18 mouse cellular contexts compared by ENCODE assay signal in genomic region chr2:93170156-93170844, GRCm38 (mm10). TPM values are rescaled to one million over a fixed set of nuclear protein-coding genes. Genes with fewer than 3 reads are reported as not detected.
DNase-seq lines count a peak whose midpoint lies in the region; ATAC-seq and TF ChIP-seq lines count a peak whose summit lies in the region.
"Had no signal": no experiment of that assay in that cellular context is flagged by ENCODE, and none has a peak within 500 bp of the region (broad histone marks: within the 10 kb centered on the region; RNA-seq: fewer than 3 reads in every experiment).

No protein-coding gene starts in this region.

- no peak for ATAC-seq in intestine, embryonic 14.5 days (replicated peaks; ENCODE audit: low FRiP score, low TSS enrichment, low read depth)
- ATAC-seq in intestine, postnatal 0 days: no peak
- ATAC-seq in midbrain, embryonic 15.5 days (replicated peaks): no peak
- no peak for ATAC-seq in midbrain, embryonic 11.5 days (ENCODE audit: low FRiP score)
- ATAC-seq in forebrain, embryonic 16.5 days: peak; percentile 14; the same call in 1 of the 2 replicates
- no peak for ATAC-seq in neural tube, embryonic 14.5 days (ENCODE audit: low read depth)

- no peak for DNase-seq in intestine, embryonic 14.5 days (ENCODE audit: low spot score)
- DNase-seq in midbrain, embryonic 11.5 days (ENCODE audit: low spot score, missing footprints): no peak
- DNase-seq in spleen, adult 12 weeks (ENCODE audit: low spot score): no peak
- DNase-seq: adrenal gland, adult 2 months; gastrocnemius, postnatal 14 days; kidney, adult 11 months; liver, embryonic 13.5 days; lung, postnatal 36 days; thymus, adult 18-20 months; thymus, postnatal 4 days had no signal

- H3K27me3 ChIP-seq in intestine, embryonic 14.5 days (replicated peaks; ENCODE audit: control insufficient read depth, insufficient read depth, low read length): no peaks in the 10 kb centered on the region
- no peaks in the 10 kb centered on the region for H3K27me3 ChIP-seq in intestine, postnatal 0 days (replicated peaks; ENCODE audit: control insufficient read depth, insufficient read depth, low read length)
- no peaks in the 10 kb centered on the region for H3K27me3 ChIP-seq in midbrain, embryonic 15.5 days (replicated peaks)
- no peaks in the 10 kb centered on the region for H3K27me3 ChIP-seq in midbrain, embryonic 11.5 days (ENCODE audit: control insufficient read depth, insufficient read depth, low read length)
- H3K27me3 ChIP-seq in forebrain, embryonic 16.5 days (replicated peaks; ENCODE audit: control insufficient read depth, insufficient read depth, low read length): no peaks in the 10 kb centered on the region
- no peaks in the 10 kb centered on the region for H3K27me3 ChIP-seq in neural tube, embryonic 14.5 days (ENCODE audit: control insufficient read depth, insufficient read depth, low read length)
- H3K27me3 ChIP-seq: stomach, embryonic 15.5 days had no signal

- H3K4me2 ChIP-seq in intestine, embryonic 14.5 days (ENCODE audit: low read length): no peak overlapping the region
- H3K4me2 ChIP-seq in intestine, postnatal 0 days (replicated peaks; ENCODE audit: low read depth): no peak overlapping the region
- no peak overlapping the region for H3K4me2 ChIP-seq in midbrain, embryonic 15.5 days
- no peak overlapping the region for H3K4me2 ChIP-seq in midbrain, embryonic 11.5 days
- H3K4me2 ChIP-seq in forebrain, embryonic 16.5 days (ENCODE audit: low read length): no peak overlapping the region
- H3K4me2 ChIP-seq in neural tube, embryonic 14.5 days (ENCODE audit: low read depth, low read length): no peak overlapping the region
- H3K4me2 ChIP-seq: heart, embryonic 15.5 days; liver, embryonic 13.5 days; lung, embryonic 14.5 days; stomach, embryonic 15.5 days had no signal

- H3K27ac ChIP-seq in intestine, embryonic 14.5 days (ENCODE audit: low read depth): 0 out of 2 replicates have a peak overlapping the region, but pooled peaks have one; percentile 16
- no peak overlapping the region for H3K27ac ChIP-seq in intestine, postnatal 0 days (ENCODE audit: low read depth, low read length)
- peak overlapping the region; percentile 17; the same call in 1 of the 2 replicates for H3K27ac ChIP-seq in midbrain, embryonic 15.5 days
- no peak overlapping the region for H3K27ac ChIP-seq in midbrain, embryonic 11.5 days (ENCODE audit: low read depth, low read length)
- no peak overlapping the region for H3K27ac ChIP-seq in forebrain, embryonic 16.5 days (ENCODE audit: low read length)
- H3K27ac ChIP-seq in neural tube, embryonic 14.5 days (ENCODE audit: low read depth, low read length): peak overlapping the region; percentile 19; the same call in 1 of the 2 replicates
- H3K27ac ChIP-seq: heart, embryonic 15.5 days; kidney, postnatal 0 days; liver, embryonic 13.5 days; stomach, embryonic 15.5 days had no signal

- no peak for TF ChIP-seq CTCF in intestine, postnatal 0 days (IDR thresholded peaks at IDR 0.05; ENCODE audit: low read depth)

- H3K4me1 ChIP-seq in intestine, embryonic 14.5 days (replicated peaks; ENCODE audit: control insufficient read depth, insufficient read depth, low read length): peaks cover 36% of the 10 kb centered on the region
- H3K4me1 ChIP-seq in intestine, postnatal 0 days (replicated peaks; ENCODE audit: control insufficient read depth, insufficient read depth, low read length): peaks cover 14% of the 10 kb centered on the region; the same call in 1 of the 2 replicates
- peaks cover 24% of the 10 kb centered on the region for H3K4me1 ChIP-seq in midbrain, embryonic 15.5 days
- H3K4me1 ChIP-seq in midbrain, embryonic 11.5 days (ENCODE audit: control insufficient read depth, insufficient read depth, low read length): peaks cover 25% of the 10 kb centered on the region
- H3K4me1 ChIP-seq in forebrain, embryonic 16.5 days (replicated peaks; ENCODE audit: control insufficient read depth, insufficient read depth, low read length): peaks cover 18% of the 10 kb centered on the region
- peaks cover 8% of the 10 kb centered on the region; the same call in 1 of the 2 replicates for H3K4me1 ChIP-seq in neural tube, embryonic 14.5 days (ENCODE audit: control insufficient read depth, insufficient read depth, low read length)

- no peaks in the 10 kb centered on the region for H3K36me3 ChIP-seq in intestine, embryonic 14.5 days (ENCODE audit: control insufficient read depth, insufficient read depth, low read length)
- H3K36me3 ChIP-seq in intestine, postnatal 0 days (ENCODE audit: control insufficient read depth, insufficient read depth): no peaks in the 10 kb centered on the region
- no peaks in the 10 kb centered on the region for H3K36me3 ChIP-seq in midbrain, embryonic 15.5 days (replicated peaks)
- H3K36me3 ChIP-seq in midbrain, embryonic 11.5 days (ENCODE audit: control insufficient read depth, insufficient read depth, low read length): no peaks in the 10 kb centered on the region
- H3K36me3 ChIP-seq in forebrain, embryonic 16.5 days (ENCODE audit: control insufficient read depth, insufficient read depth): no peaks in the 10 kb centered on the region
- H3K36me3 ChIP-seq in neural tube, embryonic 14.5 days (ENCODE audit: control insufficient read depth, insufficient read depth, low read length): no peaks in the 10 kb centered on the region
- H3K36me3 ChIP-seq: heart, embryonic 15.5 days; liver, embryonic 13.5 days; stomach, embryonic 15.5 days had no signal

- WGBS in intestine, embryonic 14.5 days: 52% methylated on average over 19 of the region's 19 CpGs
- WGBS in intestine, postnatal 0 days: 66% methylated on average over 19 of the region's 19 CpGs
- 77% methylated on average over 19 of the region's 19 CpGs for WGBS in midbrain, embryonic 15.5 days
- 77% methylated on average over 19 of the region's 19 CpGs for WGBS in midbrain, embryonic 11.5 days
- WGBS in forebrain, embryonic 16.5 days: 70% methylated on average over 19 of the region's 19 CpGs
- 69% methylated on average over 19 of the region's 19 CpGs for whole genome bisulfite sequencing in neural tube, embryonic 14.5 days

- H3K4me3 ChIP-seq in intestine, embryonic 14.5 days (ENCODE audit: low read depth, low read length): no peak overlapping the region
- H3K4me3 ChIP-seq in intestine, postnatal 0 days (ENCODE audit: low read depth, low read length): no peak overlapping the region
- no peak overlapping the region for H3K4me3 ChIP-seq in midbrain, embryonic 15.5 days
- H3K4me3 ChIP-seq in midbrain, embryonic 11.5 days (ENCODE audit: low read depth, low read length): no peak overlapping the region
- no peak overlapping the region for H3K4me3 ChIP-seq in forebrain, embryonic 16.5 days (replicated peaks; ENCODE audit: low read length)
- H3K4me3 ChIP-seq in neural tube, embryonic 14.5 days (ENCODE audit: low read depth, low read length): no peak overlapping the region
- H3K4me3 ChIP-seq: heart, embryonic 15.5 days; liver, embryonic 13.5 days; stomach, embryonic 15.5 days had no signal

- no peaks in the 10 kb centered on the region for H3K9me3 ChIP-seq in intestine, embryonic 14.5 days (ENCODE audit: control insufficient read depth, low read length)
- no peaks in the 10 kb centered on the region for H3K9me3 ChIP-seq in intestine, postnatal 0 days (ENCODE audit: control insufficient read depth)
- H3K9me3 ChIP-seq in midbrain, embryonic 15.5 days: no peaks in the 10 kb centered on the region
- H3K9me3 ChIP-seq in midbrain, embryonic 11.5 days (ENCODE audit: control insufficient read depth, low read length): no peaks in the 10 kb centered on the region
- H3K9me3 ChIP-seq in forebrain, embryonic 16.5 days (ENCODE audit: control insufficient read depth, low read length): no peaks in the 10 kb centered on the region
- H3K9me3 ChIP-seq in neural tube, embryonic 14.5 days (ENCODE audit: control insufficient read depth, low read length): no peaks in the 10 kb centered on the region
- H3K9me3 ChIP-seq: heart, embryonic 15.5 days; liver, embryonic 13.5 days; stomach, embryonic 15.5 days had no signal

- no peak overlapping the region for H3K9ac ChIP-seq in intestine, embryonic 14.5 days (ENCODE audit: low read length)
- H3K9ac ChIP-seq in intestine, postnatal 0 days (ENCODE audit: low read depth, low read length): no peak overlapping the region
- H3K9ac ChIP-seq in midbrain, embryonic 15.5 days: no peak overlapping the region
- H3K9ac ChIP-seq in midbrain, embryonic 11.5 days (ENCODE audit: low read length): no peak overlapping the region
- H3K9ac ChIP-seq in forebrain, embryonic 16.5 days (replicated peaks; ENCODE audit: low read depth, low read length): no peak overlapping the region
- no peak overlapping the region for H3K9ac ChIP-seq in neural tube, embryonic 14.5 days (replicated peaks; ENCODE audit: low read depth, low read length)
- H3K9ac ChIP-seq: heart, embryonic 15.5 days; liver, embryonic 13.5 days; lung, embryonic 14.5 days; stomach, embryonic 15.5 days had no signal

RNA-seq across cellular contexts. Expression of gene Trp53i11, which starts 17.0 kb away (rescaled TPM):
- polyA plus RNA-seq in intestine, embryonic 14.5 days (2014; fragmentation: Nextera tagmentation; extraction: Ambion mirVana): 53.7 and 58.9 TPM in 2 replicates
- polyA plus RNA-seq in intestine, postnatal 0 days (2015; fragmentation: Nextera tagmentation; extraction: Ambion mirVana): 16.4 and 21.8 TPM in 2 replicates
- polyA plus RNA-seq in midbrain, embryonic 15.5 days (2015; fragmentation: Nextera tagmentation; extraction: Ambion mirVana): 128 and 138 TPM in 2 replicates
- polyA plus RNA-seq in midbrain, embryonic 11.5 days (2014; fragmentation: Nextera tagmentation; extraction: Ambion mirVana): 179 and 191 TPM in 2 replicates
- 107 and 110 TPM in 2 replicates for polyA plus RNA-seq in forebrain, embryonic 16.5 days (2015; fragmentation: Nextera tagmentation; extraction: Ambion mirVana)
- 82.7 and 114 TPM in 2 replicates for polyA plus RNA-seq in neural tube, embryonic 14.5 days (2014; fragmentation: Nextera tagmentation; extraction: Ambion mirVana)

Comparison
In these comparisons a context has a peak if more than half of its experiments do, and no peak if none do; other contexts are left out.
1. H3K27ac ChIP-seq: peak in intestine, embryonic 14.5 days (single experiment), midbrain, embryonic 15.5 days (single experiment) and neural tube, embryonic 14.5 days (single experiment); none in intestine, postnatal 0 days (single experiment), midbrain, embryonic 11.5 days (single experiment) and forebrain, embryonic 16.5 days (single experiment).